Mouse (Mus musculus): ENCODE measurements around the gene Ropn1l. TPM values are rescaled to one million over a fixed set of nuclear protein-coding genes. Genes with fewer than 3 reads are reported as not detected.
A peak's percentile ranks its signal among the peaks of the same experiment; 100 is the strongest.

The Ropn1l gene
- total and polyA plus RNA-seq, 2 experiments from 2014 or later = 0.73 to 3.4 TPM

DNA sequence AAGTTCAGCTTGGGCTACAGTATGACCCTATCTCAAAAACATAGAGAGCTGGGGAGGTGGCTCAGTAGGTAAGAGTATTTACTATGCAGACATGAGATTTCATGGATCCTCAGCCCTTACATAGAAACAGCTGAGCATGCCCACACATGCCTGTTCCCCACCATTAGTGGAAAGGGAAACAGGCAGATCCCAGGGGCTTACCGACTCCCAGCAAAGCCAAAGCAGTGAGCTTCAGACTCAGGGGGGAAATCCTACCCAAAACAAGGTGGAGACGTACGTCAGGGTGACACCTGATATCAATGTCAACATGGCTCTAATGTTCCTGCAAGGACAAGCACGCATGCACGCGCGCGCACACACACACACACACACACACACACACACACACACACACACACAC lies 21.7 kb downstream of the Ropn1l start:
- H3K27ac ChIP-seq = no peak overlapping the region
- no peak for ATAC-seq
- TF ChIP-seq CTCF (IDR thresholded peaks at IDR 0.05; ENCODE audit: low read depth) = no peak
- WGBS = 92% methylated on average over 8 of the region's 8 CpGs
- no peaks in the 10 kb centered on the region for H3K4me1 ChIP-seq (ENCODE audit: insufficient read depth, low read length)
- H3K9me3 ChIP-seq (ENCODE audit: low read length) = no peaks in the 10 kb centered on the region
- no peak for DNase-seq (ENCODE audit: low spot score)
- no peaks in the 10 kb centered on the region for H3K27me3 ChIP-seq (ENCODE audit: insufficient read depth, low read length)
- no peaks in the 10 kb centered on the region for H3K36me3 ChIP-seq (ENCODE audit: insufficient read depth, low read length)
- no peak overlapping the region for H3K9ac ChIP-seq (replicated peaks; ENCODE audit: low read length)
- no peak overlapping the region for H3K4me2 ChIP-seq (ENCODE audit: low read depth, low read length)
- no peak overlapping the region for H3K4me3 ChIP-seq (ENCODE audit: low read length)

GRCm38 (mm10) chr15:31430014-31430413 lies 23.5 kb downstream of the Ropn1l start:
- H3K9ac ChIP-seq (replicated peaks; ENCODE audit: low read length) = no peak overlapping the region
- WGBS = 67% methylated on average over 2 of the region's 2 CpGs
- no peaks in the 10 kb centered on the region for H3K36me3 ChIP-seq (ENCODE audit: insufficient read depth, low read length)
- no peak overlapping the region for H3K27ac ChIP-seq
- no peak overlapping the region for H3K4me3 ChIP-seq (ENCODE audit: low read length)
- no peaks in the 10 kb centered on the region for H3K4me1 ChIP-seq (ENCODE audit: insufficient read depth, low read length)
- no peak for TF ChIP-seq CTCF (IDR thresholded peaks at IDR 0.05; ENCODE audit: low read depth)
- no peak overlapping the region for H3K4me2 ChIP-seq (ENCODE audit: low read depth, low read length)
- DNase-seq (ENCODE audit: low spot score) (no peak), ATAC-seq (no peak)
- no peaks in the 10 kb centered on the region for H3K9me3 ChIP-seq (ENCODE audit: low read length)
- no peaks in the 10 kb centered on the region for H3K27me3 ChIP-seq (ENCODE audit: insufficient read depth, low read length)

- H3K4me2 ChIP-seq (ENCODE audit: low read depth, low read length) = no peak overlapping the region
- no peak for TF ChIP-seq CTCF (IDR thresholded peaks at IDR 0.05; ENCODE audit: low read depth)
- H3K27me3 ChIP-seq (ENCODE audit: insufficient read depth, low read length) = no peaks in the 10 kb centered on the region
- DNase-seq (ENCODE audit: low spot score) (no peak), ATAC-seq (no peak)
- WGBS = 50% methylated on average over 7 of the region's 7 CpGs
- no peaks in the 10 kb centered on the region for H3K4me1 ChIP-seq (ENCODE audit: insufficient read depth, low read length)
- H3K9me3 ChIP-seq (ENCODE audit: low read length) = no peaks in the 10 kb centered on the region
- no peak overlapping the region for H3K27ac ChIP-seq
- H3K9ac ChIP-seq (replicated peaks; ENCODE audit: low read length) = no peak overlapping the region
- no peaks in the 10 kb centered on the region for H3K36me3 ChIP-seq (ENCODE audit: insufficient read depth, low read length)
- H3K4me3 ChIP-seq (ENCODE audit: low read length) = no peak overlapping the region
Observed at GRCm38 (mm10) chr15:31429429-31429828, 24.1 kb downstream of the Ropn1l start.

DNA sequence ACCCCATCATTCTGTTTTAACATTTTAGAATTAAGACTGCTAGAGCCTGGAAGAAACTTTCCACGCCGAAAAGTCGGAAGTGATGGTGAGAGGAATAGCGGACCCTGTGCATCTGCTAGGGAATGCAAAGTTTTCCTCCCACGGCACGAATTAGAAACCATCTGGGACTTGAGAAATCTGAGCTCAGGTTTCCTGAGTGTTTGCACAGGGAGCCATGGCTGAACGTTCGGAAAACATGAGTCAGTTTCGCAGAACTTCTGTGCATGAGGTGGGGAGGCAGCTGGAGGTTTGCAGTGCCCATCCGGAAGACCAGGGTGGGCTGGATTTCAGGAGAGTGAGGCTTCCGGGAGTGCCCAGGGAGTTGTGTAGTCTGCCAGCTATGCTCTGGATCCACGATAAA lies 25.0 kb downstream of the Ropn1l start:
- Histone ChIP-seq H3K4me2 (ENCODE audit: low read depth, low read length) (no peak overlapping the region), H3K27ac (no peak overlapping the region), H3K36me3 (ENCODE audit: insufficient read depth, low read length) (no peaks in the 10 kb centered on the region), H3K4me3 (ENCODE audit: low read length) (no peak overlapping the region), H3K27me3 (ENCODE audit: insufficient read depth, low read length) (no peaks in the 10 kb centered on the region), H3K9me3 (ENCODE audit: low read length) (no peaks in the 10 kb centered on the region), H3K9ac (replicated peaks; ENCODE audit: low read length) (no peak overlapping the region), H3K4me1 (ENCODE audit: insufficient read depth, low read length) (no peaks in the 10 kb centered on the region)
- no peak for TF ChIP-seq CTCF (IDR thresholded peaks at IDR 0.05; ENCODE audit: low read depth)
- ATAC-seq (no peak), DNase-seq (ENCODE audit: low spot score) (no peak)
- WGBS = 88% methylated on average over 12 of the region's 12 CpGs

- Histone ChIP-seq H3K4me1 (ENCODE audit: insufficient read depth, low read length) (no peaks in the 10 kb centered on the region), H3K27me3 (ENCODE audit: insufficient read depth, low read length) (no peaks in the 10 kb centered on the region), H3K9me3 (ENCODE audit: low read length) (no peaks in the 10 kb centered on the region), H3K4me3 (ENCODE audit: low read length) (no peak overlapping the region), H3K9ac (replicated peaks; ENCODE audit: low read length) (no peak overlapping the region), H3K4me2 (ENCODE audit: low read depth, low read length) (no peak overlapping the region), H3K36me3 (ENCODE audit: insufficient read depth, low read length) (no peaks in the 10 kb centered on the region), H3K27ac (no peak overlapping the region)
- TF ChIP-seq CTCF (IDR thresholded peaks at IDR 0.05; ENCODE audit: low read depth) = no peak
- 66% methylated on average over 3 of the region's 3 CpGs for WGBS
- DNase-seq (ENCODE audit: low spot score) (no peak), ATAC-seq (no peak)
Observed at GRCm38 (mm10) chr15:31427390-31427789, 26.1 kb downstream of the Ropn1l start.

GRCm38 (mm10) chr15:31426066-31426706 lies 27.4 kb downstream of the Ropn1l start:
- H3K9ac ChIP-seq (replicated peaks; ENCODE audit: low read length) = no peak overlapping the region
- H3K36me3 ChIP-seq (ENCODE audit: insufficient read depth, low read length) = no peaks in the 10 kb centered on the region
- ATAC-seq (peak; percentile 55; the same call in 1 of the 2 replicates), DNase-seq (ENCODE audit: low spot score) (no peak)
- no peak for TF ChIP-seq CTCF (IDR thresholded peaks at IDR 0.05; ENCODE audit: low read depth)
- H3K4me1 ChIP-seq (ENCODE audit: insufficient read depth, low read length) = no peaks in the 10 kb centered on the region
- 39% methylated on average over 8 of the region's 8 CpGs for WGBS
- H3K9me3 ChIP-seq (ENCODE audit: low read length) = no peaks in the 10 kb centered on the region
- no peaks in the 10 kb centered on the region for H3K27me3 ChIP-seq (ENCODE audit: insufficient read depth, low read length)
- H3K4me3 ChIP-seq (ENCODE audit: low read length) = no peak overlapping the region
- no peak overlapping the region for H3K4me2 ChIP-seq (ENCODE audit: low read depth, low read length)
- H3K27ac ChIP-seq = no peak overlapping the region

DNA sequence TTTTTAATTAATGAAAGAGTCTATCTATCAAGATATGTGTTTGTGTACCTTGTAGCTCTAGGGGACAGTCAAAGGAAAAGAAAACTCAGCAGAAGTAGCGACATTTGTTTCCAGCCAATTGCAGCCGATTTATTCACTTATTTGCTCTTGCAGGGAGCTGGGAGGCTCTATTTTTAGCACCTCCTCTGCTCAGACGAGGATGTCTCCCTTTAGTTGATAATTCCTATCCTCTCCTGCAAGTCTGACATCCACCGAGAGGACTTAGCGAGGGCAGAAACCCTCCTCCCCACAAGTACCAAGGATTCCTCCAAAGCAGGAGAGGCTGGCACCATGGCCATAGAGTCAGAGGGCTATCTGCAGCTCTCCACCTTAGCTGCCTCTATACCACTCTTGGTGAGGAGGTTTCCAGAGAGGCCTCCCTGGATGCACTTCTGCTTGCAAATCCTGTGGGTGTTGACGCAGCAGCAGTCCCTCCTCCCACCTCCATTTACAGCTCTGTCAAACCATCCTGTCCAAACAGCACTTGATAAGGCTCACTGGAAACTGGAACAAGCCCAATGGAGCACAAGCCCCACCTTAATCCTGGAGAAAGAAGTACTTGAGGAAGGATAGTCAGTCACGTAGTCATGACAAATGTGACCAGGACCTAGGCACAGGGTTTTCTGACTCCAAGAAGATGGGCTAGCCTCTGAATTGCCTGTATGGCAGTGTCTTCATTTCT lies 30.7 kb downstream of the Ropn1l start:
- no peak overlapping the region for H3K9ac ChIP-seq (replicated peaks; ENCODE audit: low read length)
- H3K4me2 ChIP-seq (ENCODE audit: low read depth, low read length) = no peak overlapping the region
- no peaks in the 10 kb centered on the region for H3K27me3 ChIP-seq (ENCODE audit: insufficient read depth, low read length)
- H3K9me3 ChIP-seq (ENCODE audit: low read length) = no peaks in the 10 kb centered on the region
- ATAC-seq (no peak), DNase-seq (ENCODE audit: low spot score) (no peak)
- H3K4me1 ChIP-seq (ENCODE audit: insufficient read depth, low read length) = no peaks in the 10 kb centered on the region
- no peaks in the 10 kb centered on the region for H3K36me3 ChIP-seq (ENCODE audit: insufficient read depth, low read length)
- H3K4me3 ChIP-seq (ENCODE audit: low read length) = no peak overlapping the region
- no peak for TF ChIP-seq CTCF (IDR thresholded peaks at IDR 0.05; ENCODE audit: low read depth)
- H3K27ac ChIP-seq = no peak overlapping the region
- WGBS = 67% methylated on average over 7 of the region's 7 CpGs

Measured in hindbrain, postnatal 0 days (tissue).